Mouse (Mus musculus) left cerebral cortex, adult 2 months (tissue): ENCODE measurements at regions not wholly inside any gene's neighbourhood (a gene's known extent, or its start where the extent isn't known, plus 50 kb on each side); places are given as distances from the start of the nearest gene placed in this dataset.

ENCODE experiments used
- DNase-seq, 2 experiments: peaks; one replicate each; pipeline ENCODE4 v3.0.0; 2021 to 2022; ENCODE audit warnings: low spot score in 2 of 2, mixed read lengths in 1 of 2; ENCODE audit errors: extremely low spot score in 1 of 2
- H3K27ac ChIP-seq: fragments of 200-600 bp; 2 replicates; pipeline ENCODE4 v1.8.1; 2022
- H3K4me3 ChIP-seq: fragments of 200-600 bp; 2 replicates; pipeline ENCODE4 v1.8.1; 2022
- CTCF ChIP-seq: fragments of 200-600 bp; IDR thresholded peaks from 2 replicates; pipeline ENCODE4 v1.8.1; 2022; ENCODE audit warnings: antibody characterized with exemption, mild to moderate bottlenecking, moderate library complexity
- intact Hi-C: fragments of 180-260 bp; cut with DNase I; formaldehyde crosslinking; loops from one replicate; pipeline ENCODE4 v1.15.1; 2025

DNA sequence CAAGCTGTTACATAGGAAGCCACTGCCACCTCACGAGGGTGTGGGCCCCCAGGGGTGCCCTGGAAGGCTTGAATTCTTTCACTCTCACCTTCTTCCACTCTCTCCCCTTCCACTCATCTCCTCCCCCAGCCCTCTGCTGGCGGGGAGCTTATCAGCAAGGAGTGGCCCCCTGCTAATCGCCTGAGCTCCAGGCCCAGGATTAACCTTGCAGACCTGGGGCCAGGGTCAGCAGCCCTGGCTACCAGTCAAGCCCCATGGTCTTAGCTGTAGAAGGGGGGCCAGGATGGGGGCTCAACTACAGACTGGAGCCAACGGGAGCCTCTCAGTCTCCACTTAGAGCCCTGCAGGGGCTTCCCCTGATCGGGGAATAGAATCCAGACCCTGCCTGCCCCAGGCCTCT is 75.8 kb upstream of the Larp1 start:
- DNase-seq: no peak
- Histone ChIP-seq H3K4me3 (no peak overlapping the region), H3K27ac (no peak overlapping the region)
- no peak for TF ChIP-seq CTCF
- intact Hi-C loops: loop anchor here (5.0 kb wide), 1 partner anchor 386 kb away; no protein-coding TSS in a partner anchor

GRCm38 (mm10) chr11:57929506-57929905 is 79.4 kb upstream of the Larp1 start:
- TF ChIP-seq CTCF: no peak
- intact Hi-C loops: no loop called here
- Histone ChIP-seq H3K27ac (no peak overlapping the region), H3K4me3 (no peak overlapping the region)
- no peak for DNase-seq

GRCm38 (mm10) chr11:57920263-57920662 is 87.6 kb upstream of the Hand1 start:
- peak; percentile 3; the same call in 1 of the 2 replicates for TF ChIP-seq CTCF
- no peak overlapping the region for H3K4me3 ChIP-seq
- DNase-seq: no peak
- no peak overlapping the region for H3K27ac ChIP-seq
- intact Hi-C loops: no loop called here

DNA sequence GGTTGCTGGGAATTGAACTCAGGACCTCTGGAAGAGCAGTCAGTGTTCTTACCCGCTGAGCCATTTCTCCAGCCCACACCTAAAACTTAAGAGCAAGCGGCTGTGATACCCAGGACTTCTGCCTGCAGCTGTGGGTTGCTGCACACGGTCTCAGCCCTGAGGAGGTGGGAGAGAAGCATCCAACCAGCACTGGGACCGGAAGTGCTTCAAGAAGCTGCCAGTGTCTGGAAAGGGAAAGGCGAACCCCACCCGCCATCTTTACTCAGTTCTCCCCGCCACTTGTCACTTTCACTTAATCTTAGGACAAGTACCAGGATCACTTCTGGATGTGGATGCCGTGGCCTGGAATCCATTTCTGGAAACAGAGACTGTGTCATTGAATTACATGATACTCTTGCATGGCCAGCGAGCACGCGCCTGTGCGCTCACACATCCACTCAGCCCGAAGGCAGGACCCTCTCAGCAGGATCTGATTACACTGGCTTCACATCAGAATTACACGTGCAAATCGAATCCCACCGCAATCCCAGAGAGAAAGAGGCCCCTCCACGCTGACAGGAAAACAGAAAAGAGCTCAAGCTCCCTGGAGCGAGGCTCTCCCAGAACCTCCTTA is 85.9 kb upstream of the Hand1 start:
- no peak overlapping the region for H3K27ac ChIP-seq
- intact Hi-C loops: loop anchor here (5.0 kb wide), 1 partner anchor 51 kb away; no protein-coding TSS in a partner anchor
- DNase-seq: no peak
- H3K4me3 ChIP-seq: no peak overlapping the region
- no peak for TF ChIP-seq CTCF

DNA sequence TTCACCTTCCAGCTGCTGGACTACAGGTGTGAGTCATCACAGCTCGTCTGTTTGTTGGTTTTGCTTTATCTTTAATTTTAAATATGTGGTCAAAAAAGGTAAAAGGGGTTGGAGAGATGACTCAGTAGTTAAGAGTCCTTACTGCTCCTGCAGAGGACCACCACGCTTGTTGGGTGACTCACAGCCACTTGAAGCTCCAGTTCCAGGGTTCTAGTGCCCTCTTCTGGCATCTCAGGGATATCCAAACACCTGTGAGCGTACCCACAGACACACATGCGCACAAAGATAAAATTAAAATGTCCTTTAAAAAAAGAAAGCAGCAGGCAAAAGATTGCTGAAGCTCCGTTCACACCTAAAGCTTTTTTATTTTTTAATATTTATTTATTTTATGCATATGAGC is 85.4 kb upstream of the Hand1 start:
- Histone ChIP-seq H3K4me3 (no peak overlapping the region), H3K27ac (no peak overlapping the region)
- no peak; the same call in 1 of the 2 replicates for TF ChIP-seq CTCF
- DNase-seq: no peak
- intact Hi-C loops: loop anchor here (5.0 kb wide), 1 partner anchor 51 kb away; no protein-coding TSS in a partner anchor

- Histone ChIP-seq H3K4me3 (no peak overlapping the region), H3K27ac (no peak overlapping the region)
- no peak for DNase-seq
- intact Hi-C loops: loop anchor here (5.0 kb wide), 1 partner anchor 49 kb away; no protein-coding TSS in a partner anchor
- no peak for TF ChIP-seq CTCF
Observed at GRCm38 (mm10) chr11:57916016-57916415, 83.4 kb upstream of the Hand1 start.

GRCm38 (mm10) chr11:57913801-57914560 is 81.4 kb upstream of the Hand1 start:
- Histone ChIP-seq H3K27ac (no peak overlapping the region), H3K4me3 (no peak overlapping the region)
- no peak for TF ChIP-seq CTCF
- no peak for DNase-seq
- intact Hi-C loops: no loop called here

DNA sequence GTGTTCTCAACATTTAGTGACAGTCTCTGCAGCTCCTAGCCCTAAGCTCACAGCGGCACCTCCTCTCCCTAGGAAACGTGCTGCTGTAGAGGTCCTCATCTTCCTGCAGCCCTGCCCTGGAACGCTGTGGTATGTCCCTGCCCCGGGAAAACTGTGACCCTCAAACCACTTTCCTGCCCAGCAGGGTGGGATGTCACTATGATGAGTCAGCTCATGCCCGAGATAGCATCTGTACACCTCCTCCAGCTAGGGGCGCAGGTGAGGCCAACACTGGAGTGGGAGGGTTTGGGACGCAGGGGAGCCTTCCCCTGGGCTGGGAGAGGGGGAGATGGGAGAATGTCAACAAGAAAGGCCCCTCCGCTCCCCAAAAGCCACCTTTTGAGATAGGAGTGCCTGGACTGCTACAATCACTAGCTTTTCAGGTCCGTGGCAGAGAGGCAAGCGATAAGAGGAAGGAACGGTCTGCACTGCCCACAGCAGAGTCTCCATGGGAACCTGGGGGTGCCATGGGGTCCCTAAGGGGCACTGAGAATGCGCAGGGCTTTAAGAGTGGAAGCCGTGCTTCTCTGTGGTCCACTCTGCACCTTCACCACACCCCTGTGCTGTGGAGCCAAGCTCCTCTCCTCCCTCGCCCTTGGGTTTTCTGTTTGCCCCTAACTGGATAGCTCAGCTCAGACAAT is 80.5 kb upstream of the Hand1 start:
- no peak overlapping the region for H3K27ac ChIP-seq
- no peak overlapping the region for H3K4me3 ChIP-seq
- intact Hi-C loops: no loop called here
- no peak for TF ChIP-seq CTCF
- no peak for DNase-seq

GRCm38 (mm10) chr11:57911698-57912283 is 79.2 kb upstream of the Hand1 start:
- Histone ChIP-seq H3K27ac (no peak overlapping the region), H3K4me3 (no peak overlapping the region)
- intact Hi-C loops: no loop called here
- TF ChIP-seq CTCF: no peak
- DNase-seq: no peak

DNA sequence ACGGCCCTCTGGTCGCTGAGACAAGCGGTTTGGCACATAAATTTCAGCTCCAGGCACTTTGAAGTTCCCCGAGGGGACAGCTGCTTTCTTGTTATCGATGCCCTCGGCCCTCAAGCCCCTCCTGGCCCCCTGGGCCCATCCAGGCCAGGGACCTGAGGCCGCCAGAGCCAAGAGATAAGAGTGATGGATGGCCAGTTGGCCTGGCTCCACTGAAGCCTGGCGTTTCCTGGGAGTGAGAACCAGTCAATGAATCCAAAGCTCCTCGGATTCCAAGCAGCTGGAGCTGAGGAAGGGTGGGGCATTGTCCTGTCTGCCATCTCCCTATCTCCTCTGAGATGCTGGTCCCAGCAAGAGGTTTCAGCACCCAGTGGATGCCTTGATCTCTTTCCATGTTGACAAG is 71.6 kb upstream of the Hand1 start:
- intact Hi-C loops: no loop called here
- DNase-seq: no peak
- TF ChIP-seq CTCF: no peak
- no peak overlapping the region for H3K4me3 ChIP-seq
- no peak overlapping the region for H3K27ac ChIP-seq

- no peak for TF ChIP-seq CTCF
- no peak for DNase-seq
- H3K4me3 ChIP-seq: no peak overlapping the region
- H3K27ac ChIP-seq: no peak overlapping the region
- intact Hi-C loops: no loop called here
Observed at GRCm38 (mm10) chr11:57899335-57899734, 66.7 kb upstream of the Hand1 start.

DNA sequence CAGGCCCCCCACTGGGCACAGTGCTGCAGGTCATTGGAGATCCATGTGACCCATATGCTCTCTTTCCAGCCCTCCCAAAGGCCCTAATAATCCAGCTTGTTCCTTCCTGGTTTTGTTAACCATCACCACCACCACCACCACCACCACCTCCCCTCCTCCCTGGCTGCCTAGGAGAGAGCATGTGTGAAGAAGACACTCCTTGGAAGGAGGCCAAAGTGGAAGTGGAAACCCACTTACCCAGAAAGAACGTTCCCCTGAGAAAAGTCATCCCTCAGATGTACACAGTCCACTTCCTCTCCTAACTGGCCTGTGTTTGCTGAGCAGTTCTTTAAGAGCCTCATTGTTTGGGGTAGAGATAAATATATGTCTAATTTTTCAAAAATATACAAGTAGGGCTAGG is 62.9 kb upstream of the Hand1 start:
- H3K27ac ChIP-seq: no peak overlapping the region
- no peak for TF ChIP-seq CTCF
- no peak overlapping the region for H3K4me3 ChIP-seq
- intact Hi-C loops: no loop called here
- DNase-seq: no peak
